Mouse (Mus musculus) heart, embryonic 15.5 days (tissue): ENCODE data around the gene Usb1. TPM values are rescaled to one million over a fixed set of nuclear protein-coding genes. Genes with fewer than 3 reads are reported as not detected.

Experiments
- ATAC-seq: fragments of 200-750 bp; cut with Nextera tagmentation; replicated peaks from 2 replicates; pipeline ENCODE4 v1.8.0; 2017; ENCODE audit warnings: low read depth, moderate TSS enrichment; ENCODE audit not compliant: insufficient number of reproducible peaks, insufficient read depth, low FRiP score
- H3K27ac ChIP-seq: fragments of 300-500 bp; sonication (generic); 2 replicates; pipeline ENCODE4 v1.5.1; 2015; ENCODE audit warnings: mild to moderate bottlenecking, inconsistent platforms
- H3K27me3 ChIP-seq: fragments of 300-500 bp; sonication (generic); 2 replicates; pipeline ENCODE4 v1.6.1; 2015; ENCODE audit warnings: inconsistent platforms
- H3K36me3 ChIP-seq: fragments of 300-500 bp; sonication (generic); 2 replicates; pipeline ENCODE4 v1.6.1; 2015; ENCODE audit warnings: mild to moderate bottlenecking, inconsistent platforms
- H3K4me1 ChIP-seq: fragments of 300-500 bp; sonication (generic); replicated peaks from 2 replicates; pipeline ENCODE4 v1.6.1; 2015; ENCODE audit warnings: inconsistent platforms
- H3K4me2 ChIP-seq: fragments of 300-500 bp; sonication (generic); 2 replicates; pipeline ENCODE4 v1.6.1; 2015; ENCODE audit warnings: inconsistent platforms, mild to moderate bottlenecking, moderate library complexity
- H3K4me3 ChIP-seq: fragments of 300-500 bp; sonication (generic); 2 replicates; pipeline ENCODE4 v1.5.1; 2015; ENCODE audit warnings: mild to moderate bottlenecking, inconsistent platforms
- H3K9ac ChIP-seq: fragments of 300-500 bp; sonication (generic); 2 replicates; pipeline ENCODE4 v1.6.1; 2015; ENCODE audit warnings: mild to moderate bottlenecking, inconsistent platforms
- H3K9me3 ChIP-seq: fragments of 300-500 bp; sonication (generic); replicated peaks from 2 replicates; pipeline ENCODE4 v1.6.1; 2016; ENCODE audit warnings: inconsistent platforms
- WGBS: fragments of 180-500 bp; shearing (Covaris S2); methylation state at CpG from one replicate; pipeline ENCODE4 v1.1.7; 2015; ENCODE audit warnings: mixed read lengths; 5-methylcytosine and 5-hydroxymethylcytosine counted together
- polyA plus RNA-seq: library from polyadenylated mRNA; unstranded; fragments of >200 nt; fragmentation: Nextera tagmentation; extraction: Ambion mirVana; gene quantifications from 2 replicates; pipeline ENCODE4 v1.2.1, GENCODE M21; 2015

The Usb1 gene
- polyA plus RNA-seq, 1 experiment from 2014 or later: 26.7 TPM

DNA sequence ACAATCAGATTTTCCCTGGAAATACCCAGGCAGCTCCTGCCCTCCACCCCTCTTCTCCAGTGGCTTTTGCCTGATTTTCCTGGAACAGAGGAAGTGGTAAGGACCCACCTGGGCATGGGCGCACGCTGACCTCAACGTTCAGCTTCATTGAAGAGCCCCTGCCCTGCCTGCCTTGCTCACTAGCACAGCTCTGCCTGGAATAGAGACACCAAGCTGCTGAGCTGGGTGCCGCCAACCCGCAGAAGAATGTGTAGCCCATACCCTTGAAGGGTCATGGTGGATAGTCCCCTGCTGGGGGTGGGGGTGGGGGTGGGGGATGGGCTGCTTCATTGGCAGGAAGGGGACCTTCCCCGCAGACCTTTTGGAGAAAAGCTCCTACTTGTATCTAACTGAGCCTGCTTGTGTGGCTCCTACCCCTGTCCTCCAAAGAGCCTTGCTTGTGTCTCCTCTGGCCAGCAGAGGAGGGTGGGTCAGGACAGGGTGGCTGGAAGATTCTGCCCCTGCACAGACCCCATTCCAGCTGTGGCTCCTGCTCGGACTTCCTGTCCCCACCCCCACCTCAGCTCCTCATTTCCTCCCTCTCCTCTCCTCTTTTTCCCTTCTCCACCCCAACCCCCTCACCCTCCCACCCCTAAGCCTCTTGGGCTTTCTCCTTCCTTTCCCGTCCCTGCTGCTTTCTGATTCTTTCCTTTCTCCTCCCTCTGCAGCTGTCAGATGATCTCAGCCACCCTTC is 63.3 kb downstream of the Usb1 start:
- Histone ChIP-seq H3K4me1 (peaks cover 38% of the 10 kb centered on the region), H3K9ac (no peak overlapping the region), H3K36me3 (no peaks in the 10 kb centered on the region), H3K27me3 (no peaks in the 10 kb centered on the region), H3K4me3 (no peak overlapping the region), H3K9me3 (no peaks in the 10 kb centered on the region), H3K27ac (peak overlapping the region; percentile 65), H3K4me2 (no peak overlapping the region)
- WGBS: 14% methylated on average over 8 of the region's 8 CpGs
- 0 out of 2 replicates have a peak, but pooled peaks have one; percentile 48 for ATAC-seq

DNA sequence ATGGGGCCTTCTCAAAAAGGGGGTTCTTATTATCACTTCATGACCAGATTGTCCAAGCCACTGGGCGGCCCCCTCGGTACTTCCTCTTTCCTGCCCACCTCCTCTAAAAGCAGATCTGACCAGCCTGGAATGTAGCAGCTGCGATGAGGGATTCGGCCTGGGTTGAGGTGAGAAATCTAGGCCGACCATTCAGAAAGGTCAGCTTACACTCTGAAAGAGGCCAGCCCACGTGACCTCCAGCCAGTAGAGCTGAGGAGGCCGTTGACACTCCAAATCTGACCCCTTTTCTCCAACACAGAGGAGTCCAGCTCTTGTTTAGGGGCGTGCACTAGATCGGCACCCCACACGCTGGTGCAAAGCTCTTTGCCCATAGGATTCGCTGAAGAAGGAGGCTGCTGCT is 64.7 kb downstream of the Usb1 start:
- Histone ChIP-seq H3K9me3 (no peaks in the 10 kb centered on the region), H3K36me3 (no peaks in the 10 kb centered on the region), H3K4me1 (peaks cover 38% of the 10 kb centered on the region), H3K27ac (peak overlapping the region; percentile 41), H3K27me3 (no peaks in the 10 kb centered on the region), H3K4me3 (no peak overlapping the region), H3K4me2 (no peak overlapping the region), H3K9ac (no peak overlapping the region)
- ATAC-seq: no peak
- WGBS: 40% methylated on average over 11 of the region's 11 CpGs

Other genes with a start within 250 kb of the Usb1 start
- 15.7 and 19.3 TPM in 2 replicates for gene Kifc3, start 129.5 kb upstream of the Usb1 start, polyA plus RNA-seq
- gene Cngb1, start 25.7 kb upstream of the Usb1 start, polyA plus RNA-seq: 0.49 and 1.1 TPM in 2 replicates
- gene Tepp, start 21.7 kb upstream of the Usb1 start, polyA plus RNA-seq: 0.29 TPM in 1 of 2 replicates, not detected in the other
- gene Zfp319, start 334 bp upstream of the Usb1 start, polyA plus RNA-seq: 4.9 and 7.3 TPM in 2 replicates
- gene Mmp15, start 20.0 kb downstream of the Usb1 start, polyA plus RNA-seq: 35.2 and 42.8 TPM in 2 replicates
- 146 and 147 TPM in 2 replicates for gene Cfap20, start 102.6 kb downstream of the Usb1 start, polyA plus RNA-seq
- gene Csnk2a2, start 157.8 kb downstream of the Usb1 start, polyA plus RNA-seq: 4.8 and 6.4 TPM in 2 replicates
- 2.4 and 2.9 TPM in 2 replicates for gene Ccdc113, start 201.8 kb downstream of the Usb1 start, polyA plus RNA-seq
- not detected in 2 replicates for gene Prss54, start 244.1 kb downstream of the Usb1 start, polyA plus RNA-seq